Mouse (Mus musculus): ENCODE data around the gene Kbtbd12. TPM values are rescaled to one million over a fixed set of nuclear protein-coding genes. Genes with fewer than 3 reads are reported as not detected.

Gene Kbtbd12
- total RNA-seq, 2 experiments from 2014 or later, result 20.1 to 25.7 TPM

GRCm38 (mm10) chr6:88499481-88500404 lies 138.0 kb downstream of the Kbtbd12 start:
- peak; percentile 72 for DNase-seq

Other genes starting within 250 kb of the Kbtbd12 start
- gene Eefsec, start 191.4 kb downstream of the Kbtbd12 start, total RNA-seq (2021), result 10 to 100 TPM; 13.2 to 16.8 TPM
- 10 to 100 TPM; 24.5 to 24.7 TPM for gene Ruvbl1, start 172.5 kb downstream of the Kbtbd12 start, total RNA-seq (2021)
- 100 to 1,000 TPM; 116 to 121 TPM for gene Sec61a1, start 119.0 kb downstream of the Kbtbd12 start, total RNA-seq (2021)
- gene Mgll, start 86.5 kb upstream of the Kbtbd12 start, total RNA-seq (2021), result 100 to 1,000 TPM; 132 to 138 TPM
- 10 to 100 TPM; 14.8 to 19.6 TPM for gene Abtb1, start 204.0 kb upstream of the Kbtbd12 start, total RNA-seq (2021)
- 10 to 100 TPM; 61.1 to 65.1 TPM for gene Podxl2, start 237.1 kb upstream of the Kbtbd12 start, total RNA-seq (2021)

Measured in heart, postnatal 4 days (tissue).